Mouse (Mus musculus): ENCODE results near the gene Strip1. TPM values are rescaled to one million over a fixed set of nuclear protein-coding genes. Genes with fewer than 3 reads are reported as not detected.

The Strip1 gene
- polyA plus RNA-seq, 1 experiment from 2014 or later: 82.4 TPM

GRCm38 (mm10) chr3:107605304-107605703 is 26.2 kb downstream of the Strip1 start:
- peaks cover 11% of the 10 kb centered on the region; the same call in 1 of the 2 replicates for H3K4me1 ChIP-seq
- H3K27me3 ChIP-seq: peaks cover 15% of the 10 kb centered on the region
- no peak for ATAC-seq (ENCODE audit: insufficient number of reproducible peaks, insufficient read depth, low FRiP score, low TSS enrichment)
- H3K4me3 ChIP-seq: no peak overlapping the region
- no peak overlapping the region for H3K9ac ChIP-seq
- no peaks in the 10 kb centered on the region for H3K36me3 ChIP-seq
- no peak overlapping the region for H3K27ac ChIP-seq
- WGBS: 11% methylated on average over 4 of the region's 4 CpGs
- no peaks in the 10 kb centered on the region for H3K9me3 ChIP-seq
- H3K4me2 ChIP-seq (replicated peaks): no peak overlapping the region

GRCm38 (mm10) chr3:107600127-107600526 is 31.4 kb downstream of the Strip1 start:
- WGBS: 46% methylated on average over 6 of the region's 6 CpGs
- Histone ChIP-seq H3K36me3 (no peaks in the 10 kb centered on the region), H3K4me3 (no peak overlapping the region), H3K9me3 (no peaks in the 10 kb centered on the region), H3K9ac (no peak overlapping the region), H3K4me1 (peaks cover 19% of the 10 kb centered on the region), H3K4me2 (replicated peaks) (peak overlapping the region; percentile 18; the same call in 1 of the 2 replicates), H3K27me3 (peaks cover 59% of the 10 kb centered on the region), H3K27ac (no peak overlapping the region)
- no peak; the same call in 1 of the 2 replicates for ATAC-seq (ENCODE audit: insufficient number of reproducible peaks, insufficient read depth, low FRiP score, low TSS enrichment)

- 0 out of 2 replicates have a peak overlapping the region, but pooled peaks have one; percentile 0 for H3K27ac ChIP-seq
- 5% methylated on average over 22 of the region's 22 CpGs for WGBS
- H3K4me1 ChIP-seq: peaks cover 27% of the 10 kb centered on the region
Measured at GRCm38 (mm10) chr3:107597586-107598389, 33.7 kb downstream of the Strip1 start.

GRCm38 (mm10) chr3:107597134-107597533 is 34.4 kb downstream of the Strip1 start:
- peak overlapping the region; percentile 58 for H3K4me3 ChIP-seq

More at GRCm38 (mm10) chr3:107597586-107598389, 33.7 kb downstream of the Strip1 start:
- Histone ChIP-seq H3K4me3 (peak overlapping the region; percentile 58), H3K9me3 (no peaks in the 10 kb centered on the region), H3K4me2 (replicated peaks) (peak overlapping the region; percentile 77), H3K27me3 (peaks cover 77% of the 10 kb centered on the region), H3K36me3 (no peaks in the 10 kb centered on the region), H3K9ac (peak overlapping the region; percentile 35)
- ATAC-seq (ENCODE audit: insufficient number of reproducible peaks, insufficient read depth, low FRiP score, low TSS enrichment): no peak

GRCm38 (mm10) chr3:107596559-107596958 is 34.9 kb downstream of the Strip1 start:
- H3K36me3 ChIP-seq: no peaks in the 10 kb centered on the region
- H3K4me3 ChIP-seq: peak overlapping the region; percentile 58
- H3K4me1 ChIP-seq: peaks cover 27% of the 10 kb centered on the region
- peak overlapping the region; percentile 84 for H3K9ac ChIP-seq
- no peaks in the 10 kb centered on the region for H3K9me3 ChIP-seq
- peak overlapping the region; percentile 90 for H3K27ac ChIP-seq
- WGBS: under 1% methylated on average over 26 of the region's 26 CpGs
- H3K4me2 ChIP-seq (replicated peaks): peak overlapping the region; percentile 77
- no peak for ATAC-seq (ENCODE audit: insufficient number of reproducible peaks, insufficient read depth, low FRiP score, low TSS enrichment)
- H3K27me3 ChIP-seq: peaks cover 73% of the 10 kb centered on the region

More at GRCm38 (mm10) chr3:107597134-107597533, 34.4 kb downstream of the Strip1 start:
- peaks cover 73% of the 10 kb centered on the region for H3K27me3 ChIP-seq
- H3K9ac ChIP-seq: peak overlapping the region; percentile 35
- no peaks in the 10 kb centered on the region for H3K36me3 ChIP-seq
- ATAC-seq (ENCODE audit: insufficient number of reproducible peaks, insufficient read depth, low FRiP score, low TSS enrichment): no peak
- no peaks in the 10 kb centered on the region for H3K9me3 ChIP-seq
- H3K27ac ChIP-seq: 0 out of 2 replicates have a peak overlapping the region, but pooled peaks have one; percentile 90
- peaks cover 27% of the 10 kb centered on the region for H3K4me1 ChIP-seq
- H3K4me2 ChIP-seq (replicated peaks): peak overlapping the region; percentile 77
- 3% methylated on average over 24 of the region's 24 CpGs for WGBS

GRCm38 (mm10) chr3:107595938-107596461 is 35.5 kb downstream of the Strip1 start:
- Histone ChIP-seq H3K4me1 (peaks cover 26% of the 10 kb centered on the region), H3K36me3 (no peaks in the 10 kb centered on the region), H3K9me3 (no peaks in the 10 kb centered on the region), H3K27me3 (peaks cover 68% of the 10 kb centered on the region), H3K9ac (peak overlapping the region; percentile 84), H3K4me3 (peak overlapping the region; percentile 58), H3K27ac (peak overlapping the region; percentile 90), H3K4me2 (replicated peaks) (peak overlapping the region; percentile 77)
- ATAC-seq (ENCODE audit: insufficient number of reproducible peaks, insufficient read depth, low FRiP score, low TSS enrichment): no peak
- under 1% methylated on average over 34 of the region's 34 CpGs for WGBS

- H3K27me3 ChIP-seq: peaks cover 64% of the 10 kb centered on the region
- no peak for ATAC-seq (ENCODE audit: insufficient number of reproducible peaks, insufficient read depth, low FRiP score, low TSS enrichment)
- peak overlapping the region; percentile 58 for H3K4me3 ChIP-seq
- H3K9me3 ChIP-seq: no peaks in the 10 kb centered on the region
- peak overlapping the region; percentile 90 for H3K27ac ChIP-seq
- H3K4me1 ChIP-seq: peaks cover 20% of the 10 kb centered on the region
- no peaks in the 10 kb centered on the region for H3K36me3 ChIP-seq
- H3K9ac ChIP-seq: peak overlapping the region; percentile 84
- WGBS: under 1% methylated on average over 48 of the region's 50 CpGs
- H3K4me2 ChIP-seq (replicated peaks): peak overlapping the region; percentile 77
Measured at GRCm38 (mm10) chr3:107595264-107595937, 36.1 kb downstream of the Strip1 start.

GRCm38 (mm10) chr3:107594662-107595263 is 36.7 kb downstream of the Strip1 start, which contains the start of gene Alx3:
Alx3 (plus strand) TSS chr3:107595031.
- peaks cover 14% of the 10 kb centered on the region; the same call in 1 of the 2 replicates for H3K4me1 ChIP-seq

GRCm38 (mm10) chr3:107593632-107594031 is 37.9 kb downstream of the Strip1 start:
- H3K27ac ChIP-seq: no peak overlapping the region
- 24% methylated on average over 2 of the region's 2 CpGs for WGBS
- peak overlapping the region; percentile 77 for H3K4me2 ChIP-seq (replicated peaks)
- H3K4me3 ChIP-seq: no peak overlapping the region
- ATAC-seq (ENCODE audit: insufficient number of reproducible peaks, insufficient read depth, low FRiP score, low TSS enrichment): no peak
- H3K9ac ChIP-seq: no peak overlapping the region
- no peaks in the 10 kb centered on the region for H3K36me3 ChIP-seq
- peaks cover 53% of the 10 kb centered on the region for H3K27me3 ChIP-seq
- no peaks in the 10 kb centered on the region for H3K9me3 ChIP-seq
- H3K4me1 ChIP-seq: peaks cover 14% of the 10 kb centered on the region; the same call in 1 of the 2 replicates

More at GRCm38 (mm10) chr3:107594662-107595263, 36.7 kb downstream of the Strip1 start, which contains the start of gene Alx3:
- Histone ChIP-seq H3K9ac (peak within 1 kb of the TSS; percentile 84), H3K27me3 (peaks cover 58% of the 10 kb centered on the region), H3K4me3 (peak within 1 kb of the TSS; percentile 58), H3K4me2 (replicated peaks) (peak within 1 kb of the TSS; percentile 77), H3K36me3 (no peaks in the 10 kb centered on the region), H3K9me3 (no peaks in the 10 kb centered on the region), H3K27ac (peak within 1 kb of the TSS; percentile 90)
- no peak for ATAC-seq (ENCODE audit: insufficient number of reproducible peaks, insufficient read depth, low FRiP score, low TSS enrichment)
- under 1% methylated on average over 41 of the region's 46 CpGs for WGBS

GRCm38 (mm10) chr3:107591612-107592011 is 39.9 kb downstream of the Strip1 start:
- ATAC-seq (ENCODE audit: insufficient number of reproducible peaks, insufficient read depth, low FRiP score, low TSS enrichment): no peak
- no peak overlapping the region for H3K9ac ChIP-seq
- 69% methylated on average over 1 of the region's 1 CpGs for WGBS
- no peaks in the 10 kb centered on the region for H3K9me3 ChIP-seq
- no peak overlapping the region for H3K4me3 ChIP-seq
- H3K27ac ChIP-seq: no peak overlapping the region
- peaks cover 14% of the 10 kb centered on the region; the same call in 1 of the 2 replicates for H3K4me1 ChIP-seq
- H3K36me3 ChIP-seq: no peaks in the 10 kb centered on the region
- H3K27me3 ChIP-seq: peaks cover 56% of the 10 kb centered on the region
- H3K4me2 ChIP-seq (replicated peaks): no peak overlapping the region

- Histone ChIP-seq H3K4me1 (peaks cover 18% of the 10 kb centered on the region; the same call in 1 of the 2 replicates), H3K36me3 (no peaks in the 10 kb centered on the region), H3K27ac (0 out of 2 replicates have a peak overlapping the region, but pooled peaks have one; percentile 2), H3K4me3 (no peak overlapping the region), H3K9ac (no peak overlapping the region), H3K9me3 (no peaks in the 10 kb centered on the region), H3K27me3 (peaks cover 69% of the 10 kb centered on the region), H3K4me2 (replicated peaks) (no peak overlapping the region)
- 58% methylated on average over 6 of the region's 6 CpGs for WGBS
- ATAC-seq (ENCODE audit: insufficient number of reproducible peaks, insufficient read depth, low FRiP score, low TSS enrichment): no peak
Measured at GRCm38 (mm10) chr3:107586504-107586903, 45.0 kb downstream of the Strip1 start.
